Mouse (Mus musculus) brain, adult 2 months (tissue): ENCODE data around the gene Pmpcb.

Experiments
- DNase-seq: peaks from one replicate; pipeline ENCODE4 v3.0.0; 2011; ENCODE audit warnings: low read depth, low spot score

Gene Pmpcb

GRCm38 (mm10) chr5:21732177-21732911, 4.6 kb upstream of the Pmpcb start:
- DNase-seq: no peak

DNA sequence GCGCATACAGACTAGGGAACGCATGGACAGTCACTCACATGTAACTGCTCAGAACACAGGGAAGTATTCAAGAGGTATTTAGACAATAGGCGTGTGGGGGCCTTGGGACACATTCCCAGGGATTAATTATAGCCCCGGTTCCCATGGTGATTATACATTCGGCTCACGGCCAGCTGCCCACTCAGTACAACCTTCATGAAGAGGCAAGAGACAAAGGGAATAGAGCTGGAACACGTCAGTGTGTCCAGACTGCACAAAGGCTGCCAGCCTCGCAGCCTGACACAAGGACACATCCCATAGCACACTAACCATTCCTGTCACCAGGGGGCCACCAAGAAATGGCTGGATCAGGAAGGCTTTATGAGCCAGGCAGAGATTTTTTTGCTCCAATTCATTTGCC, 4.0 kb upstream of the Pmpcb start:
- DNase-seq: peak; percentile 87

DNA sequence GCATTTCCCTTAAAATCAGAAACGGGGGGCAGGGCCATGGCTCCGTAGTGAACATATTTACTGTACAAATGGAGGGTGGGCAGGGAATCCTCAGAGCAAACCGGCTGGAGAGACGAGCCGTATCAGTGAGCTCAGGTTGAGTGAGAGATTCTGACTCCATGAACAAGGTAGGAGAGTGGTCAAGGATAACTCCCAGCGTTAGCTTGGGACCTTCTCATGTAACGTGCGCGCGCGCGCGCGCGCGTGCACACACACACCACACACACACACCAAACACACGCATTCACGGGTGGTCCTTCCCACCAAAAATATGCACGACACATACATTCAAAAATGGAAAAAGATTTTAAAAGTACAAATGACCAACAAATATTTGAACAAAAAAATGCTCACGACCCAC, 1.8 kb upstream of the Pmpcb start:
- peak; percentile 27 for DNase-seq

DNA sequence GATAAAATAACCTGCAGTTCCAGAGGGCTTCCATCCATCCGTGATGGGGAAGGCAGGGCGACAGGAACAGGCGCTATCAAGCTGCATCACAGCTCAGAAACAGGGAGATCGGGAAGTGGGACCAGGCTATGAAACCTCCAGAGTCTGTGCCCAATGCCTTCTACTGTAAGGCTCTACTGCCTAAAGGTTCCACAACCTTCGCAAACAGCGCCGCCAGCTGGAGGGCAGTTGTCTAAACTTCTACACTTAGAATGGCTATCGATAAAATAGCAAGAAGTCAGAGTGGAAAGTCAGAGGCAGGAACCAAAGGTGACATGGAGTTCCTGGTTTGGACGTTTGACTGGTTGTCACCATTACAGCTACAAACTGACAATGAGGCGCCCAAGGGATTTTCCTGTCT, 1.4 kb upstream of the Pmpcb start:
- peak; percentile 87 for DNase-seq

DNA sequence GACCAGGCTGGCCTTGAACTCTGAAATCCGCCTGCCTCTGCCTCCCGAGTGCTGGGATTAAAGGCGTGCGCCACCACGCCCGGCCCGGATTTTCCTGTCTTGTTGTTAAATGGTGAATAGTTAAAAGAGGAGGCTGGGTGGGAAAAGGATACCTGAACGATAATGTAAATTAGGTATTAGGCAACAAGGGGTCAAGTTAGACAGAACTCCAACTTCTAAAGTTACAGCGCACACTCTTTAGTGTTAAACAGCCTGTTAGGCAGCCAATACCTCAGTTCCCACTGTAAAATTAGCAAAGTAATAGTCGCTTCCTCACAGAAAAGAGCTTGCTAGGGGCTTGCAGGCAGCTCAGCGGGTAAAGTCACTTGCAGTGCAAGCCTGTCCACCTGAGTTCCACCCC, 895 bp upstream of the Pmpcb start:
- DNase-seq: no peak

GRCm38 (mm10) chr5:21737620-21738019, 679 bp downstream of the Pmpcb start:
- no peak for DNase-seq

GRCm38 (mm10) chr5:21739120-21739519, 2.2 kb downstream of the Pmpcb start:
- DNase-seq: no peak

DNA sequence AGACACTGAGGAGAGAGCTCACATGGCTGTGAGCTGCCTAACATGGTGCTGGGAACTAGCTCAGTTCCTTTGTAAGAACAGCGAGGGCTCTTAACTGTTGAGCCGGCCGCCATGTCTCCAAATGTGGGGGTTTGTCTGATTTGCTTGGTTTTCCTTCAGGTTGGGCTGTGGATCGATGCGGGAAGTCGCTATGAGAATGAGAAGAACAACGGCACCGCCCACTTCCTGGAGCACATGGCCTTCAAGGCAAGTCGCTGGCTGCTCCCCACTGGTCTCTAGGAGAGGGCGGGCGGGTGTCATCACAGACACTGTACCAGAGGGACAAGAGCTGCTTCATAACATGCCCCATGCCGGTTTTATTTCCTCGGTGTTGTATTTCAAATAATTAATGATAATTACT, 2.9 kb downstream of the Pmpcb start:
- DNase-seq: no peak

DNA sequence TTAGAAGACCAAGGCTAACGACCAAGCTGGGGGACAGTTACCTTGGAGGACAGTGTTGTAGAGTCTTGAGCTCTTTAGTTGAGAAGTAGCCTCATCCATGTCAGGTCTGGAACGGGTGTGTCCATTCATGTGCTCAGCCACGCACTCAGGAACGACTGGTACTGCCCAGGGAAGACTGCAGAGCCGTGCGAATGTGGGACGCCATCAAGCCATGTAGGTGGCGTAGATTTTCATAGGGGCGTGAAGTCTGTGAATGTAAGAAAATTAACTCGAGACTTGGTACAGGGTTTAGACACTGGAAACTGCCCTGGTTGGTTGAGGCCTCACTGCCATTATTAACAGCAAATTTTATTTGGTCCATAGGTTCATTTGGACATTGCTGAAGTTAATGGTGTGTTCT, 6.7 kb downstream of the Pmpcb start:
- DNase-seq: no peak

GRCm38 (mm10) chr5:21744651-21745050, 7.7 kb downstream of the Pmpcb start:
- no peak for DNase-seq

GRCm38 (mm10) chr5:21745966-21746365, 9.0 kb downstream of the Pmpcb start:
- no peak for DNase-seq

DNA sequence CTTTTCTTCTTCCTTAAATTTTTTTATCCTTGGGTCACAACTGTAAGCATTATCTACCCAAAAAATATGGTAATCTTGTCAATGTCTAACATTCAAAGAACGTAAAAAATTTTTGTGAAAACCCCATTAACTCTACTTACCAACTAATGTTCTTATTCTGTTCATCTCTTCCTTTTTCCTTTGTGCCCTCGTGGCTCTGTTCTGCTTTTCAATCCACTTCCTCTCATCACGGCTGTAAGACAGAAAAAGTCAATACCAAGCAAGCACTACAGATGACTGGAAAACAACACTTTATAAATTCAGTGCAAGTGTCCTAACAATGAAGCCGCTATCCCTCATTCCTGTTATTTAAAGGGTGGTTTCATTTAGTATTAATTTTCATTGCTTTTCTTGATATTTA, 31.6 kb downstream of the Pmpcb start:
- DNase-seq: no peak

DNA sequence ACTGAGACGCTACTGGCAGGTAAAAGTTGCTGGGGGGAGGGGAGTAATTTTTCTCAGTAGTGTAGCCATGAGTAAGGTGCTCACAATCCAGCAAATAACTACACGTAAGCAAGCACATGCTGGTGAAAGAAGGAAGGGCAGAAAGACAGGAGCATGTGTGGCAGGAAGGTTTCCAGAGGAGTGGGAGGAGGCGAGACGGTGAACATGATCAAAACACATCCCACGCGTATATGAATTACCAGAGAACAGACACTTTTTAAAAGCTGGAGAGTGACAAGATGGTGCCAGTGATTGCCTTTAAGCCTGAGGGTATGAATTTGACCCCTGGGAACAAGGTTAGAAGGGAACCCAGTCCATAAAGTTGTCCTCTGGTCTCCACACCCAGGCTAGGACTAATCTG, 32.9 kb downstream of the Pmpcb start:
- peak; percentile 44 for DNase-seq

DNA sequence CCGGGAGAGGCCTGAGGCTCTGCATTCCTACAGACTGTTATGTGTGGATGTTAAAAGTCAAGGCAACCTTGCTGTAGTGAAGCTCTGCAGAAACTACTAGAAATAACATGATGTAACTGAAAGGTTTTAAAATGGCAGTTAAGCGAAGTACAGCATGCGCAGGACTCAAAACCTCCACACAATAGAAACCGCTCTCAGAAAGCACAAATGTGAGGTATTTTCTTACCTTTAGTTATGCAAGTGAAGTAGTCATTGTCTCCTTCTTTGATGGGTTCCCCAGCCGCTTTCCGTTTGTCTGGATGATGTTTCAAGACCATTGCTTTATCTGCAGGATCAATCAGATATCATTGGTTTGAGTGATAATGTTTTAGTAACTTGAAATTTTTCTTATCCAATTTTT, 39.5 kb downstream of the Pmpcb start:
- DNase-seq: no peak

DNA sequence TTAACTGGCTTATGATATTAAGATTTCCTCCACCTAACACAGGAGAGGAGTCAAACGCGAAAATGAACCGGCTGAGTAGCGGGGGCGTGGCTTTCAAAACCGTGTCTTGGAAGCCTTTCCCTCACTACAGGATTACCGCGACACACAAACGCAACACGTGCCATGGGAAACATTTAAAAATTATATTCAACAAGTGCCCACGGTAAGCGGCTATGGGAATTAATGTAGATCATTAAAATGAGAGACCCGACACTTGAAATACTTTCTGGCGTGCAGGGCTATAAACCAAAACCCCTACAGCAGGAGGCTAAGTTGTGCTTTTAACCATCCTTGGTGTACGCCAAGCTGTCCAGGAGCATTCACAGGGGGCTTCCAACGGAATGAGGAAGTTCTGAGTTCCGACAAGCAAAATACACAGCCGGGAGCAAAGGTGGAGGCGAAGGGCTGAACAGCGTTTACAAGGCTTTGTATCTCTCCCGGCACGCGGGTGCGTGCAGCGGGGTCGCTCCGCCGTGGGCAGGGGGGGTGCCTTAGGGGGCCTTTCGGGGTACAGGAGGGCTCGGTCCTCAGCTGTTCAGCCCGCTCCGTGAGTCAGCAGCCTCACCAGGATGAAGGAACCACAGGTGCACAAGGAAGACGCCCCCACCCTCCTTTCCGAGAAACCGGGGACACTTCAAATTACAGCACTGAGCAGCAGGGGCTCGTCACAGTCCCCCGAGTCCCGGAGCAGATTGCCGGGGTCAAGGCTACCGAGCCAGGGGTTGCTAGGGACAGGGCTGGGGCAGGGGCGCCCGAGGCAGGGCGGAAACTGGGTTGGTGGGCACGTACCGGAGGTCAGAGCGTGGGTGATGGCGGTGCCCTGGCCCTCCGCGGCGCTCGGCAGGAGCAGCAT, 47.5 kb downstream of the Pmpcb start:
- DNase-seq: peak; percentile 29

GRCm38 (mm10) chr5:21785053-21785452, 48.1 kb downstream of the Pmpcb start, which contains the start of the genes Dnajc2 and Psmc2:
Gene Dnajc2, minus strand, starts transcription at chr5:21785251.
Gene Psmc2, plus strand, starts transcription at chr5:21785283.
- DNase-seq: peak; percentile 96

DNA sequence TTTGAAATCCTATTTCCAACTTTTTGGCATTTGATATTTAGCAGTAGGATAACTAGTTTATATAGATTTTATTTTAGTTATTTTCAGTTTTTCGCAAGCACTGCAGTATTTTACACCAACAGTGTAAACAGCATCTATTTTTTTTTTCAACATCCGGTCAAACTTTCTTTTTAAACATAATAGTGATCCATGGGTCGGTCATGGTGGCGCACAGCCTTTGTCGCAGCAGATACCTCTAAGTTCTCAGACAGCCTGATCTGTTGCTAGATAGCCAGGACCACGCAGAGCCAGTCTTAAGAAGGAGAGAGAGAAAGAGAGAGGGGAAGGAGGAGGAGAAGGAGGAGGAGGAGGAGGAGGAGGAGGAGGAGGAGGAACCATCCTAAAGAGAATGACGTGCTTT, 48.8 kb downstream of the Pmpcb start:
- DNase-seq: no peak

GRCm38 (mm10) chr5:21786258-21787185, 49.6 kb downstream of the Pmpcb start:
- peak; percentile 96 for DNase-seq

DNA sequence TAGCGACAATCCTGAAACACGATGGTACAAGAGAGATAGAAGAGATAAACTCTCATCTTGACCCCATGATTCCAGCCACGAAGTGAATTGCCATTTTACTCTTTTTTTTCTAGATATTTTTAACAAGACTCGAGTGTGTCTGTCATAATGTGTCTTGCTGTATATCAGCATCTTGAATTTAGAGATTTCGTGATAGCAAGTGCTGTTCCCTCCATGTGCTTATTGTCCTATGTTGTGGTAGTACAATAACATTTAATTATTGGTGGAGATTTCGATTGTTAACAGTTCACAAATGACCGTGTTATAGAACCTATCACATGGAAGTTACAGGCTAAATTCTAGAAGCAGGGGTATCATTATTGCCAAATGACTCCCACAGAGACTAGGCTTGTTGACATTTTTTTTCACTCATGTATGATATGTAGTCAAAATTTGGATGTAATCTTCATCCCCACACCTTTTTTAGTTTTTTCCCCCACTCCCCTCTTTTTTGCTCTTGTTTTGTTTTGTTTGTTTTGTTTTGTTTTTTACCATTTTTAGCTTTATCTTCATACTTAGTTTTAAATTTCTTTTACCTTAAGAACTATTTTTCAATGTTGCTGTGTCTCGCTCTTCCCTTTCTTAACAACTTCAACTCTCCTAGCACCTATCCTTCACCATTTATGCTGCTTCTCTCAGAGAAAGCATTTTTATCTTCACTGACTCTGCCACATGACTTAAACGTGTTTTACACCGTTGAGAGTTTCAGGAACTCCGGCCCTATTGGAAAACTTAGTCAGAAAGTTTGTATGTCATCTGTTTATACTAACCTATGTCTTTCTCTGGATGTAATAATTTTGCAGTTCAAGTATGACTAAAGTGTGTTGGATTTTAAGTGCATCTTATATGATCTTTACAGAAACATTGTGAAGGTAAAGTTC, 50.5 kb downstream of the Pmpcb start:
- no peak for DNase-seq

- DNase-seq: peak; percentile 60
Observed at GRCm38 (mm10) chr5:21789061-21789460, 52.1 kb downstream of the Pmpcb start.

DNA sequence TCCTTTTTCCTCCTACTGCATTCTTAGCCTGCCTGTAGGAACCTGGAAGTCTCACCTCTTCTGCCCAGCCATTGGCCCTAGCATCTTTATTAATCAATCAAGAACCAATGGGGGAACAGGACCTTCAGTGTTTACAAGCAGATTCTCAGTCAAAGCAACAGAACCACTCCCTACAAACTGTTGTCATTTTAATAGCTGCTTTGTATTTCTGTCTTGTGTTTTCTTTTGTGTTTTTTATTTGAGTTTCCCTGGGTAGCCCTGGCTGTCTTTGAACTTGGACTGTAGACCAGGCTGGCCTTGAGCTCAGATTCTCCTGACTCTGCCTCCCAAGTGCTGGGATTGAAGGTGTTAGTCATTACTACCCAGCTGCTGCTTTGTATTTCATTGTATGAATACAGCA, 55.2 kb downstream of the Pmpcb start:
- DNase-seq: no peak
